Mouse (Mus musculus) myocyte (in vitro differentiated cells): Measurements from ENCODE around the gene Zfp637. TPM values are rescaled to one million over a fixed set of nuclear protein-coding genes. Genes with fewer than 3 reads are reported as not detected.

Experiments used
- H3K27me3 ChIP-seq: one replicate; pipeline ENCODE4 v1.6.1; 2011; ENCODE audit not compliant: control insufficient read depth, insufficient read depth, insufficient read length
- H3K36me3 ChIP-seq: one replicate; pipeline ENCODE4 v1.6.1; 2011; ENCODE audit not compliant: control insufficient read depth, insufficient read depth
- H3K4me2 ChIP-seq: one replicate; pipeline ENCODE4 v1.6.1; 2011; ENCODE audit warnings: low read depth, control low read depth
- H3K4me3 ChIP-seq: one replicate; pipeline ENCODE4 v1.5.1; 2011; ENCODE audit warnings: mild to moderate bottlenecking, control low read depth, moderate library complexity
- H3K79me2 ChIP-seq: one replicate; pipeline ENCODE4 v1.6.1; 2011; ENCODE audit not compliant: control insufficient read depth, insufficient read depth
- H3ac ChIP-seq: one replicate; pipeline ENCODE4 v1.6.1; 2011; ENCODE audit not compliant: control insufficient read depth, insufficient read length
- CEBPB ChIP-seq: IDR thresholded peaks from 2 replicates; pipeline ENCODE4 v1.6.1; 2011; ENCODE audit warnings: mild to moderate bottlenecking, moderate library complexity; ENCODE audit not compliant: poor library complexity, insufficient read depth, severe bottlenecking
- E2F4 ChIP-seq: IDR thresholded peaks from one replicate; pipeline ENCODE4 v1.6.1; 2011; ENCODE audit warnings: mild to moderate bottlenecking, control low read depth, moderate library complexity; ENCODE audit not compliant: insufficient read depth
- MAX ChIP-seq: IDR thresholded peaks from one replicate; pipeline ENCODE4 v1.6.1; 2011; ENCODE audit warnings: low read depth, mild to moderate bottlenecking, control low read depth
- MYOD1 ChIP-seq, 3 experiments: IDR thresholded peaks; one replicate each; pipeline ENCODE4 v1.6.1; 2011; ENCODE audit warnings: control low read depth in 2 of 3, low read depth in 2 of 3, mild to moderate bottlenecking in 2 of 3, moderate library complexity in 1 of 3; ENCODE audit not compliant: insufficient read length in 2 of 3, control insufficient read depth in 1 of 3
- MYOG ChIP-seq, 3 experiments: IDR thresholded peaks; one replicate each; pipeline ENCODE4 v1.6.1; 2011; ENCODE audit warnings: control low read depth in 2 of 3, low read depth in 2 of 3, mild to moderate bottlenecking in 2 of 3; ENCODE audit not compliant: insufficient read length in 2 of 3, control insufficient read depth in 1 of 3, insufficient read depth in 1 of 3
- POLR2A ChIP-seq: IDR thresholded peaks from one replicate; pipeline ENCODE4 v1.6.1; 2011; ENCODE audit warnings: low read depth, mild to moderate bottlenecking, control low read depth, moderate library complexity; ENCODE audit not compliant: insufficient read length
- POLR2AphosphoS2 ChIP-seq: IDR thresholded peaks from one replicate; pipeline ENCODE4 v1.6.1; 2011; ENCODE audit warnings: low read depth, control low read depth; ENCODE audit not compliant: insufficient read length
- REST ChIP-seq: IDR thresholded peaks from one replicate; pipeline ENCODE4 v1.6.1; 2011; ENCODE audit warnings: mild to moderate bottlenecking, control low read depth, moderate library complexity; ENCODE audit not compliant: insufficient read depth, insufficient read length
- SRF ChIP-seq: IDR thresholded peaks from one replicate; pipeline ENCODE4 v1.6.1; 2011; ENCODE audit warnings: low read depth; ENCODE audit not compliant: control insufficient read depth, insufficient read length
- TCF12 ChIP-seq: IDR thresholded peaks from one replicate; pipeline ENCODE4 v1.6.1; 2011; ENCODE audit warnings: mild to moderate bottlenecking, control low read depth; ENCODE audit not compliant: poor library complexity, insufficient read depth, severe bottlenecking
- TCF3 ChIP-seq: IDR thresholded peaks from one replicate; pipeline ENCODE4 v1.6.1; 2011; ENCODE audit warnings: low read depth, control low read depth; ENCODE audit not compliant: insufficient read length
- USF1 ChIP-seq: IDR thresholded peaks from one replicate; pipeline ENCODE4 v1.6.1; 2011; ENCODE audit warnings: low read depth, mild to moderate bottlenecking, control low read depth, moderate library complexity
- polyA plus RNA-seq: library from polyadenylated mRNA; unstranded; fragments of >200 nt; fragmentation: generic; extraction: Trizol; gene quantifications from one replicate; pipeline ENCODE4 v1.2.1, GENCODE M21; 2012; ENCODE audit warnings: missing spikeins

Gene Zfp637
- polyA plus RNA-seq, 1 experiment, result 58.3 TPM

DNA sequence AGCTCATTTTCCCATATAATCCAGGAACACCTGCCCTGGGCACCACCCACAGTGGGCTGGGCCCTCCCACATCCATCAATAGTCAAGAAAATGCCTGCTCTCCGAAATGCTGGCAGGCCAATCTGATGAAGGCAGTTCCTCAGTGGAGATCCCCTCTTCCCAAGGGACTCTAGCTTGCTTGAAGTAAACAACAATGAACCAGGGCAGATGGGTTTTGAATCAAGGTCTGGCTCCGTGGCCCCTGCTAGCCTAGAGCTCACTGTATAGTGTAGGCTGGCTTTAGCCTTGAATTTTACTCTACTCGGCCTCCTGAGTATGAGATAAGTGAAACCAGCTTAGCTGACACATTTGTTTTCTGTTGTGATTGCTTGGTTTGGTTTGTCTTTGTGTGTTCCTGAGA is 51.4 kb downstream of the Zfp637 start:
- TF ChIP-seq TCF3 (no peak), E2F4 (no peak), TCF12 (no peak), SRF (no peak), POLR2AphosphoS2 (no peak), MAX (no peak), POLR2A (no peak), USF1 (no peak), MYOD1 (IDR thresholded peaks at IDR 0.05; ENCODE audit: control insufficient read depth in 1 of 3, insufficient read length in 2 of 3, low read depth in 2 of 3) (no peak), CEBPB (no peak), MYOG (IDR thresholded peaks at IDR 0.05; ENCODE audit: control insufficient read depth in 1 of 3, insufficient read depth in 1 of 3, insufficient read length in 2 of 3, low read depth in 2 of 3) (no peak), REST (no peak)
- Histone ChIP-seq H3K79me2 (no peaks in the 10 kb centered on the region), H3K36me3 (no peaks in the 10 kb centered on the region), H3K27me3 (no peaks in the 10 kb centered on the region), H3K4me2 (no peak overlapping the region), H3ac (no peak overlapping the region), H3K4me3 (no peak overlapping the region)

DNA sequence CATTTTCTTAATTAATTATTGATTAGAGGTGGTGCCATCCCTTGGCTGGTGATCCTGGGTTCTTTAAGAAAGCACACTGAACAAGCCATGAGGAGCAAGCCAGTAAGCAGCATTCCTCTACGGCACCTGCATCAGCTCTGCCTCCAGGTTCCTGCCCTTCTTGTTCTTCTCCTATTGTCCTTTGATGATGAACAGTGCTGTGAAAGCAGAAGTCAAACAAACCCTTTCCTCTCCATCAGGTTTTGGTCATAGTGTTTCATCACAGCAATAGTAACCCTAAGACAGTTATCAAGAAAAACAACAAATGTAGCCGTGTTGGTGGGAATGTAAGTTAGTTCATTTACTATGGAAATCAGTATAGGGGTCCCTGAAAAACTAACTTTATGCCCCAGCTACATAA is 52.5 kb downstream of the Zfp637 start:
- TF ChIP-seq POLR2A, result no peak
- TF ChIP-seq USF1, result no peak
- no peak for TF ChIP-seq TCF12
- TF ChIP-seq MYOD1 (IDR thresholded peaks at IDR 0.05; ENCODE audit: control insufficient read depth in 1 of 3, insufficient read length in 2 of 3, low read depth in 2 of 3), result no peak
- H3K27me3 ChIP-seq, result no peaks in the 10 kb centered on the region
- H3K79me2 ChIP-seq, result no peaks in the 10 kb centered on the region
- no peak overlapping the region for H3ac ChIP-seq
- no peak overlapping the region for H3K4me2 ChIP-seq
- no peak overlapping the region for H3K4me3 ChIP-seq
- H3K36me3 ChIP-seq, result no peaks in the 10 kb centered on the region

Other genes starting within 250 kb of the Zfp637 start
- gene Zfp239, start 20.9 kb downstream of the Zfp637 start, polyA plus RNA-seq, result 2.1 TPM
- gene Hnrnpf, start 59.1 kb downstream of the Zfp637 start, polyA plus RNA-seq, result 186 TPM
- gene Fxyd4, start 96.5 kb downstream of the Zfp637 start, polyA plus RNA-seq, result 0.64 TPM
- 0.11 TPM for gene Rasgef1a, start 170.3 kb downstream of the Zfp637 start, polyA plus RNA-seq